Mouse (Mus musculus): ENCODE results near the gene Uri1. TPM values are rescaled to one million over a fixed set of nuclear protein-coding genes. Genes with fewer than 3 reads are reported as not detected.

Gene Uri1
- polyA plus RNA-seq, 1 experiment from 2014 or later: 34.3 TPM

DNA sequence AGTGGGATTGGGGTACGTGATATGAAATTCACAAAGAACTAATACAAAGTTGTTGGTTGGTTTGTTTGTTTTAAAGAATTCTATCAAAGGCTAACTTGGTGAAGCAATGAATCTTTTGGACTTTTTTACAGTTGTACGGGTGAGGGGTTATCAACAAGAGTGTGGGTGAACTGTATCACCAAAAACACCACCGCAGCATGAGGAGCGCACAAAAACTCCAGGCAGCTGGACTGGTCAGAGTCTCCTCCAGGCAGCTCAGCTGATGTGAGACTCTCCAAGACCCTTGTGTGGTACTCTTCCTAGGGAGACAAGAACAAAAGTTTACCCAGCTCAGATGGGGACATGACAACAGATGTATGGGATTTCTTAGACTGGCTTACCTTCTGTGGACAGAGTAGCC is 7.8 kb upstream of the Uri1 start:
- Histone ChIP-seq H3K9me3 (no peaks in the 10 kb centered on the region), H3K4me1 (no peaks in the 10 kb centered on the region), H3K4me3 (no peak overlapping the region), H3K27me3 (replicated peaks) (no peaks in the 10 kb centered on the region), H3K9ac (no peak overlapping the region), H3K4me2 (no peak overlapping the region), H3K36me3 (replicated peaks) (no peaks in the 10 kb centered on the region), H3K27ac (no peak overlapping the region)
- 92% methylated on average over 4 of the region's 4 CpGs for WGBS
- ATAC-seq (replicated peaks): no peak

DNA sequence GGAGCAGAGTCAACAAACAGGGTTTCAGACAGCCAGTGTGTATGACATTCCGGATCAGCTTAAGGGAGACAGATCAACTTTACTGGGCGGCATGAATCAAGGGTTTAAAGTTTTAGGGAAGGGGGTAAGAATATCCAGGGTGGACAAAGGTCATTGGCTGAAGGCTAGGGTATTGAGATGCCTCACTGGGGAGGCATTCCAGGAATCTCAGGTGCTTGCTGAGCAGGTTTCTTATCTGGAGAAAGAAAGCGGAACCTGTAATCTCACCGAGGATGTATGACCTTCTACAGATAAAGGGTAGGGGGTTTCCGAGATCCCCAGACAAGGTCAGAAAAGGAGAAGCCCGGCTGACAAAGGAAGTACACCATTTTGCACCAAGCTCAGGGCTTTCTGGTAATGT is 7.3 kb upstream of the Uri1 start:
- Histone ChIP-seq H3K9me3 (no peaks in the 10 kb centered on the region), H3K4me1 (no peaks in the 10 kb centered on the region), H3K27ac (no peak overlapping the region), H3K4me2 (no peak overlapping the region), H3K27me3 (replicated peaks) (no peaks in the 10 kb centered on the region), H3K36me3 (replicated peaks) (no peaks in the 10 kb centered on the region), H3K9ac (no peak overlapping the region), H3K4me3 (no peak overlapping the region)
- no peak for ATAC-seq (replicated peaks)
- 48% methylated on average over 6 of the region's 6 CpGs for WGBS

- Histone ChIP-seq H3K4me1 (no peaks in the 10 kb centered on the region), H3K9ac (no peak overlapping the region), H3K36me3 (replicated peaks) (no peaks in the 10 kb centered on the region), H3K4me3 (no peak overlapping the region), H3K9me3 (no peaks in the 10 kb centered on the region), H3K27ac (no peak overlapping the region), H3K27me3 (replicated peaks) (no peaks in the 10 kb centered on the region), H3K4me2 (no peak overlapping the region)
- WGBS: 66% methylated on average over 2 of the region's 2 CpGs
- ATAC-seq (replicated peaks): no peak
These were observed 6.6 kb upstream of the Uri1 start for GRCm38 (mm10) chr7:38029986-38030385.

GRCm38 (mm10) chr7:38029083-38029482 is 5.7 kb upstream of the Uri1 start:
- no peaks in the 10 kb centered on the region for H3K36me3 ChIP-seq (replicated peaks)
- no peak overlapping the region for H3K27ac ChIP-seq
- 71% methylated on average over 5 of the region's 5 CpGs for WGBS
- H3K9ac ChIP-seq: no peak overlapping the region
- ATAC-seq (replicated peaks): no peak
- no peaks in the 10 kb centered on the region for H3K4me1 ChIP-seq
- no peak overlapping the region for H3K4me3 ChIP-seq
- no peak overlapping the region for H3K4me2 ChIP-seq
- no peaks in the 10 kb centered on the region for H3K9me3 ChIP-seq
- no peaks in the 10 kb centered on the region for H3K27me3 ChIP-seq (replicated peaks)

DNA sequence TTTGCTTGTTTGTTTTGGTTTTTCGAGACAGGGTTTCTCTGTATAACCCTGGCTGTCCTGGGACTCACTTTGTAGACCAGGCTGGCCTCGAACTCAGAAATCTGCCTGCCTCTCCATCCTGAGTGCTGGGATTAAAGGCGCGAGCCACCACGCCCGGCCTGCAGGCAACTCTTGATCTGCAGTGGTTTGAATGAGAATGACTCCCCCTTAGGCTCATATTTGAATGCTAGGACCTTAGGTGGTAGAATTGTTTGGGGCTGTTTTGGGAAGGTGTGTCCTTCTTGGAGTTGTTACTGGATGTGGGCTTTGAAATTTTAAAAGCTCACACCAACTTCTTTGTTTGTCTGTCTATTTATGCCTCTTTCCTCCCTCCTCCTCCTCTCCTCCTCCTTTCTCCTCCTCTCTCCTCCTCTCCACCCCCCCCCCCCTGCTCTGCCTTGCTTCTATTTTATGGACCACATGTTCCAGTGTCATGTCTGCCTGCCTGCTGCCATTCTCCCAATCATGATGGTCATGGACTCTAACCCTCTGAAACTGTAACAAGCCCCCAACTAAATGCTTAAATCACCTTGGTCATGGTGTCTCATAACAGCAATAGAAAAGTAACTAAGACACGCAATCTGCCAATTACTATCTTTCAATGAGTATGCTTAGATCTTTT is 4.7 kb upstream of the Uri1 start:
- Histone ChIP-seq H3K4me2 (no peak overlapping the region), H3K27me3 (replicated peaks) (no peaks in the 10 kb centered on the region), H3K9me3 (no peaks in the 10 kb centered on the region), H3K4me3 (no peak overlapping the region), H3K4me1 (no peaks in the 10 kb centered on the region), H3K9ac (no peak overlapping the region), H3K27ac (no peak overlapping the region), H3K36me3 (replicated peaks) (no peaks in the 10 kb centered on the region)
- no peak for ATAC-seq (replicated peaks)
- WGBS: 81% methylated on average over 7 of the region's 7 CpGs

GRCm38 (mm10) chr7:38024839-38025238 is 1.5 kb upstream of the Uri1 start:
- Histone ChIP-seq H3K36me3 (replicated peaks) (no peaks in the 10 kb centered on the region), H3K4me3 (no peak overlapping the region), H3K27me3 (replicated peaks) (no peaks in the 10 kb centered on the region), H3K9me3 (no peaks in the 10 kb centered on the region), H3K4me1 (no peaks in the 10 kb centered on the region), H3K9ac (no peak overlapping the region), H3K27ac (no peak overlapping the region), H3K4me2 (no peak overlapping the region)
- no peak for ATAC-seq (replicated peaks)
- 79% methylated on average over 4 of the region's 4 CpGs for WGBS

- 0 out of 2 replicates have a peak, but pooled peaks cover 6% of the 10 kb centered on the region for H3K4me1 ChIP-seq
- H3K27ac ChIP-seq: peak overlapping the region; percentile 86
- H3K9ac ChIP-seq: peak overlapping the region; percentile 52; the same call in 1 of the 2 replicates
- H3K27me3 ChIP-seq (replicated peaks): no peaks in the 10 kb centered on the region
- WGBS: 38% methylated on average over 2 of the region's 2 CpGs
- peak overlapping the region; percentile 62 for H3K4me2 ChIP-seq
- H3K4me3 ChIP-seq: peak overlapping the region; percentile 86
- ATAC-seq (replicated peaks): peak; percentile 53; the same call in 1 of the 2 replicates
- H3K36me3 ChIP-seq (replicated peaks): no peaks in the 10 kb centered on the region
- no peaks in the 10 kb centered on the region for H3K9me3 ChIP-seq
These were observed 3.6 kb downstream of the Uri1 start for GRCm38 (mm10) chr7:38019770-38020169.

DNA sequence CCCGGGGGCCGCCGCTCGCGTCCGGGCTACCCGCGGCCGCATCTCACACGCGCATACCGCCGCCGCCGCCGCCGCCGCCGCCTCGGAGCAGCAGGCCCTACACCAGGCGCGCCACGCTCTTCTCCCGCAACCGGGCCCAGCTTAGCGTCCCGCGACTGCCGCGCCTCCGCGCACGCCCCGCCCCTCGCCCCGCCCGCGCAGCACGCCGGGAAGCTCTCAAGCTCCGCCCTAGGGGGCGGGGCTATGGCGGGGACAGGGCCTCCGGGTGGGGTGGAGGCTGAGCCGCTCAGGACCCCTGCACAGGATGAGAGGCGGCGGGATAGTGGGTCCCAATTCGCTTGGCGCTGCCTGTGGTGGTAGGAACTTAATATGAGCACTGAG is 4.0 kb downstream of the Uri1 start:
- Histone ChIP-seq H3K9ac (peak overlapping the region; percentile 52), H3K9me3 (no peaks in the 10 kb centered on the region), H3K4me1 (0 out of 2 replicates have a peak, but pooled peaks cover 6% of the 10 kb centered on the region), H3K27ac (peak overlapping the region; percentile 86), H3K27me3 (replicated peaks) (no peaks in the 10 kb centered on the region), H3K4me2 (peak overlapping the region; percentile 62), H3K36me3 (replicated peaks) (no peaks in the 10 kb centered on the region), H3K4me3 (peak overlapping the region; percentile 86)
- ATAC-seq (replicated peaks): peak; percentile 95
- WGBS: 0% methylated on average over 37 of the region's 49 CpGs

DNA sequence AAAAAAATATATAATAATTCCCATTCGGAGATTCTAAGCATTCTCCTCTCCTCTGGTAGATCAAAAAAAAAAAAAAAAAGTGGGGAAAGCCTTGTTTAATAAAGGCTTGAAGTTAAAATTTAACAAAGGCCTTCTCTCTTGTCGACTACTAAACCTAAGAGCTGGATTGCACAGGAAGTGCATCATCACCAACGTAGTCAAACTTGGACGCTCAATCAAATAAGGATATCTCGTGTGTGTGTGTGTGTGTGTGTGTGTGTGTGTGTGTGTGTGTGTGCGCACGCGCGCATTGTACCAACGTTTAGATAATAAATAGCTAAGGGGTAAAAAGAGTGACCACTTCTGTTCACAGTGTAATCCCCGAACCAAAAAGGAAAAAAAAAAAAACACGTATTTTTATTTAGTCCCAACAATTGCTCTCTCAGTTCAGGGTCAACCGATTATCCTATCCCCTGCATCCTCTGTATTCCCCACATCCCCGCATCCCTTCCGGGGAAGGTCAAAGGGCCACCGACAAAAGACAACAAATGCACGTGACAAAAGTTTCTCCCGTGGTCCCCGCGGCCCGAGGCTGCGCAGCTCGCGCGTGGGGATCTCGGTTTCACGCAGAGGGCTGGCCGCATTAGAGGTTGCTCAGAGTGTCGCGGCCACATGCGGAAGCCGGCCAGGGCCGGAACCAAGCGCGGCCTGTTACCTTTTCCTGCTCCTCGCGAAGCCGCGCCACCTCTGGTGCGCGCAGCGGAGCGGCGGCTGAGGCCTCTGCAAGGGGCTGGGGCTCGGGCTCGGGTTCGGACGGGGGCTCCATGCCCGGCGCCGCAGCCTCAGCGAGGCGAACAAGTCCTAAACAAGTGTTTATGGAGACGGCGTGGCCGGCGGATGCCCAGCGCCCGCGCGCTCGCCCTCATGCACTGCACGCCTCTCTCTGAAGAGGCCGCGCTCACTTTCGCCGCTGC is 4.7 kb downstream of the Uri1 start:
- Histone ChIP-seq H3K27me3 (replicated peaks) (no peaks in the 10 kb centered on the region), H3K9ac (peak overlapping the region; percentile 52), H3K27ac (peak overlapping the region; percentile 86), H3K9me3 (no peaks in the 10 kb centered on the region), H3K4me2 (peak overlapping the region; percentile 62), H3K4me1 (0 out of 2 replicates have a peak, but pooled peaks cover 6% of the 10 kb centered on the region), H3K36me3 (replicated peaks) (no peaks in the 10 kb centered on the region), H3K4me3 (peak overlapping the region; percentile 86)
- peak; percentile 89 for ATAC-seq (replicated peaks)
- WGBS: under 1% methylated on average over 62 of the region's 67 CpGs

GRCm38 (mm10) chr7:38015356-38015755 is 8.0 kb downstream of the Uri1 start:
- Histone ChIP-seq H3K9ac (no peak overlapping the region), H3K4me2 (no peak overlapping the region), H3K4me1 (0 out of 2 replicates have a peak, but pooled peaks cover 6% of the 10 kb centered on the region), H3K27ac (no peak overlapping the region), H3K9me3 (no peaks in the 10 kb centered on the region), H3K36me3 (replicated peaks) (no peaks in the 10 kb centered on the region), H3K27me3 (replicated peaks) (no peaks in the 10 kb centered on the region), H3K4me3 (no peak overlapping the region)
- WGBS: 57% methylated on average over 5 of the region's 5 CpGs
- no peak for ATAC-seq (replicated peaks)

DNA sequence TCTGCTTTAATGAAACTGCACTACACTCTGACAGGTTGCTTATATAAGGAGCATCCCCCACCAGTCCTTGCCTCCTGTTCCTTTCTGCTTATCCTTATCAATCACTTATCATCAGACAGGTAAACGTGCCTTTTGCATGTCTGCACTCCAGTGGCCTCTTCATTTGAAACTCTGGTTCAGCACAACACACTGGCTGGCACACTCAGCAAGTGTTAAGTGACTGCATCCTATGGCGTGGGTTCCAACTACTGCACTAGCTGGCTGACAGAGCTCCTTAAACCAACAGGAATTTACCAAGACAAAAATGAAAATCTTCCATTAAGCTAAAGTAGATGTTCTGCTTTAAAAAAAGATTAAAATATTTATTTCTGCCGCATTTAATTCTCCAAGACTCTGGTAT is 9.4 kb downstream of the Uri1 start:
- Histone ChIP-seq H3K4me2 (no peak overlapping the region), H3K9ac (no peak overlapping the region), H3K36me3 (replicated peaks) (no peaks in the 10 kb centered on the region), H3K4me3 (no peak overlapping the region), H3K4me1 (0 out of 2 replicates have a peak, but pooled peaks cover 6% of the 10 kb centered on the region), H3K9me3 (no peaks in the 10 kb centered on the region), H3K27ac (no peak overlapping the region), H3K27me3 (replicated peaks) (no peaks in the 10 kb centered on the region)
- WGBS: 83% methylated on average over 3 of the region's 3 CpGs
- no peak for ATAC-seq (replicated peaks)

DNA sequence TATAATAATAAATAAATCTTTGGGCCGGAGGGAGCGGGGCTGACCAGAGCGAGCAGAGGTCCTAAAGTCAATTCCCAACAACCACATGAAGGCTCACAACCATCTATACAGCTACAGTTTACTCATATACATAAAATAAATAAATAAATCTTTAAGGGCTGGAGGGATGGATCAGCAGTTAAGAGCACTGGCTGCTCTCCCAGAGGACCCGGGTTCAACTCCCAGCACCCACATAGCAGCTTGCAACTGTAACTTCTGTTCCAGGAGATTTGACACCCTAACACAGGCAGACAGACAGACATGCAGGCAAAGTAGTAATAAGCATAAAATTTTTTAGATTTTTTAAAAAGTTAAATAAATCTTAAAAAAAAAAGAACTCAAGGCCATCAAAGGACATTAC is 10.5 kb downstream of the Uri1 start:
- ATAC-seq (replicated peaks): no peak
- Histone ChIP-seq H3K9ac (no peak overlapping the region), H3K36me3 (replicated peaks) (no peaks in the 10 kb centered on the region), H3K27ac (no peak overlapping the region), H3K4me2 (no peak overlapping the region), H3K9me3 (no peaks in the 10 kb centered on the region), H3K4me3 (no peak overlapping the region), H3K27me3 (replicated peaks) (no peaks in the 10 kb centered on the region), H3K4me1 (0 out of 2 replicates have a peak, but pooled peaks cover 8% of the 10 kb centered on the region)
- 97% methylated on average over 4 of the region's 4 CpGs for whole genome bisulfite sequencing
